Mouse (Mus musculus) heart, postnatal 36 days (tissue): ENCODE results near the gene Mcts1. TPM values are rescaled to one million over a fixed set of nuclear protein-coding genes. Genes with fewer than 3 reads are reported as not detected.
A peak's percentile ranks its signal among the peaks of the same experiment; 100 is the strongest.

Experiments used
- DNase-seq, 2 experiments: peaks; one replicate each; pipeline ENCODE4 v3.0.0; 2021 to 2022
- intact Hi-C: fragments of 180-260 bp; cut with DNase I; formaldehyde crosslinking; loops from one replicate; pipeline ENCODE4 v1.15.1; 2025
- total RNA-seq, 2 experiments: library from RNA; stranded (reverse); gene quantifications; 2 replicates each; pipeline ENCODE4 v1.2.3; 2021

Mcts1 gene
- total RNA-seq: 10 to 100 TPM; 40.2 to 42.9 TPM

DNA sequence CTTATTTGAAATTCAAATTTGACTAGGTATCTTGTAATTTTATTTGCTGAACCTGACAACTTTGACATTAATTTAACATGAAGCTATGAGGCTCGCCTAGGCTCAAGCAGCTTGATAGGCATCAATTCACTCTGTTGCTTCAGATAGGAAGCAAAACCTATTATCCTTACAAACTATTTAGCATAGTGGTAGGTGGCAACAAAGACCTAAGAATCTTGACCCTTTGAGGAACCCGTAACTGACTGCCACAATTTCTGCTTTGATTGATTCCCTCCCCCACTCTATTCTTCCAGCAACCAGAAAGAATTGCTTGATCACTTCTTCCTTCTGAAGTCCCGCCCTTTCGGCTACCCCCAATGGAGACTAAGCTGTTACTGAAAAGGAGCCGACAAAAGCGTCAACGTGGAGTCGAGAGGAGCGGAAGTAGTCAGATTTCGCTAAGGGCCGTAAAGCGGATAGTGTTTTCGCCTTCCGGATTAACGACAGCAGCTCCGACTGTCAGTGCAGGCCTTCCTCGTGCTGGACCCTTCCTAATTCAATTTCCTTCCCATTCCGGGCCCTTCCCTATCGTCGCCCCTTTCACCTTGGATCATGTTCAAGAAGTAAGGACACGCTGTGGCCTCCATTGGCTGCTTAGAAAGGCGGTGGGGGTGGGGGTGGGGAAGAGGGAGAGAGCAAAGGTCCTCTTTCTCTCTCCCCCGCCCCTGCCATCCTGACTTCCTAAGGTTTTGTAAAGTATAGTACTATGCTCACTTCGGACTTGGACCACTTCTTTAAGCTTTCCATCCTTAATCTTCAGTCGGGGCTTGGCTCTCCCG is at the start of gene Mcts1:
TSS of gene Mcts1 (plus strand) at position 402 of the 818 bp plus-strand sequence.
- peak; percentile 58 to 64 for DNase-seq
- intact Hi-C loops: loop anchor here (2.0 to 5.0 kb wide), 2 partner anchors 34 to 38 kb away; partner anchors contain the start of gene C1galt1c1

GRCm38 (mm10) chrX:38553255-38553654 is 47.1 kb upstream of the Mcts1 start:
- intact Hi-C loops: no loop called here

DNA sequence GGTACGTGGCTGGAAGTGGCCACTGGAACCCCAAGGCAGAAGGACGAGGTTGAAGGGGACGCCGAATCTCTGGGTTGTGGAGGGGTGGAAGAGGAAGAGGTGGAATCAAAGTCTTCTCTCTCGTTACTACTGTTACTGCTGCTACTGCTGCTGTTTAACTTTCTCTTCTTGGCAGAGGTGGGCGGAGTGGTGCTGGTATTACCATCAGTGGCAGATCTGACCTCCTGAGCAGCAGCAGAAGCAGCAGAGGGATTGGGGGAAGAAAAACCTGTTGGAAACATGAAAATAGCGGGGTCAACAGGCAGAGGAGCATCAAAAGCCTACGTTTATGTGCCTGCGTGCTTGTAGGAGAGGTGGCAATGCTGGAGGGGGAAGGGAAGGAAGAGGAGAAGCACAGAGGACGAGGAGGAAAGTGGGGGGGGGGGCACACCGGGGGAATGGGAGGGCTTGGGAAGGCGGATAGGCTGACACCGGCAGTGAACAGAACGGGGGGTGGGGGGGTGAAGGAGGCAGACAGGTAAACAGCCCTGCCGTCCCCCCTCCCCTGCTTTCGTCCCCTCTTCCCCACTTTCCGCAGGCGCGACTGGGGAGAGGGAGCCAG is 36.3 kb upstream of the Mcts1 start:
- peak; percentile 18 to 32 for DNase-seq
- intact Hi-C loops: loop anchor here (5.0 kb wide), 1 partner anchor 38 kb away; the partner anchor contains the start of gene Mcts1

More at GRCm38 (mm10) chrX:38553255-38553654, 47.1 kb upstream of the Mcts1 start:
- no peak for DNase-seq

GRCm38 (mm10) chrX:38564542-38565175 is 35.7 kb upstream of the Mcts1 start:
- peak; percentile 86 for DNase-seq
- intact Hi-C loops: loop anchor here (5.0 kb wide), 1 partner anchor 38 kb away; the partner anchor contains the start of gene Mcts1

- intact Hi-C loops: no loop called here
- no peak for DNase-seq
Measured at GRCm38 (mm10) chrX:38565176-38565542, 35.2 kb upstream of the Mcts1 start.

DNA sequence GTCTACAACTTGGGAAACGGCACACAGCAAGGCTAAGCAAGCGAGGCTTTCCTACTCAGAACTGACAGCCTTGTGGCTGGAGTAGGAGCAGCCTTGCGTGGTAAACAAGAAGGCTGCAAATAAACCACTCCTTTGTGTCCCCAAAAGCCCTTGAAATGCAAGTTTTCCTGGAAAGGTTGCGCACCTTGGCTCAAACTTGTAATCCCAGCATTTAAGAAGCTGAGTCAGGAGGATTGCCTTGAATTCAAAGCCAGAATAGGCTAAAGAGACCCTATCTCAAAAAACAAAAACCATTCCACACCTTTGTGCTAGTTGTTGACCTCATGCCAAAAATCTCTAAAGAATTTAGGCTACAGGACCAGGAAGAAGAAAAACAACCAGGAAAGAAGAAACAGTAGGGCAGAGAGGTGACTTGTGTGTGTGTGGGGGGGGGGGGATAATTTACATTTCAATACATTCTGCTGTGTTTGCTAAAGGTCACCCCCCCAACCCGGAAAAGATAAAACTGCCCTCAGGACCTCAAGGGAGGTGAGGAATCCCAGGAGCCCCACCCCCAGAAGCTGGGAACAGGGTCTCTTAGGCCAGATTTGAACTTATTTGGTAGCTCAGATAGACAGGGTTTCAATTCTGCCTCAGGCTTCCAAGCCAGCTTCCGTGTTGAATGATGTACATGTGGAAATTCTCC is 33.7 kb upstream of the Mcts1 start:
- intact Hi-C loops: no loop called here
- no peak for DNase-seq

GRCm38 (mm10) chrX:38576078-38576477 is 24.3 kb upstream of the Mcts1 start, which contains the start of gene Cul4b:
TSS of gene Cul4b (minus strand) at chrX:38576196.
- DNase-seq: peak; percentile 19 to 39
- intact Hi-C loops: no loop called here

DNA sequence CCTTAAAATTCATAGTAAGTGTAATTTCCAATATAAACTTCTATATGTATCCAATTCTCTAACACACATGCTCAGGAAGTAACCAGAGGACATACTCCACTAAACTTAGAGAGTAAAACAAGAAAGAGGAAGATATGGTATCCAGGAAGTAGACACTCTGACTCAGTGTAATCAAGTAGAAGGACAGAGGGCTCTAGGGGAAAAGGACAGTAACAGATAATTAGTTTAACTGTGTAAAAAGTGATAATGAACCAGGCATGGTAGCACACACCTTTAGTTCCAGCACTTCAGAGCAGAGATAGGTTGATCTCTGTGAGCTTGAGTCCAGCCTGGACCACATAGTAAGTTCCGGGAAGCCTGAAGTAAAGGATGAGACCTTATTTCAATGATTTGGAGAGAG is 19.2 kb upstream of the Mcts1 start:
- DNase-seq: no peak
- intact Hi-C loops: no loop called here

- intact Hi-C loops: no loop called here
- DNase-seq: no peak
Measured at GRCm38 (mm10) chrX:38583261-38583660, 17.1 kb upstream of the Mcts1 start.

DNA sequence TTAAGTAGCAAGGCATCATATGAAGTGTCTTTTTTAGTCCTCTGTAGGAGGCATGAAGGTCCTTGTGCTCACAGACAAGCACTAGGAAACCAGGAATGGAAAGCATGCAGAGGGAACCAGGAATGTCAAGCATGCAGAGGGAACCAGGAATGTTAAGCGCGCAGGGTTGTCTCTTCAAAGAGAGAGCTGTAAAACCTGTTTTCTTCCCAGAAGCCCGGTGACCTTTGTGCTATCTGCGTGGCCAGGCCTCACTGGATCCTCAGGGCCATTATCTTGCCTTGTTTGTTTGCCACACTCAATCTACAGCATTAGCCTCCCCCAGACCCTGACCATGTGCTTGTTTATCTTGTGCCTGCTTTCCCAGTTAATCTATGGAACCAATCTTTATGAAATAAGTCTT is 10.6 kb upstream of the Mcts1 start:
- no peak for DNase-seq
- intact Hi-C loops: no loop called here

GRCm38 (mm10) chrX:38591749-38592148 is 8.6 kb upstream of the Mcts1 start:
- intact Hi-C loops: no loop called here
- DNase-seq: no peak

- intact Hi-C loops: no loop called here
- DNase-seq: no peak
Measured at GRCm38 (mm10) chrX:38593180-38593889, 7.0 kb upstream of the Mcts1 start.

- peak; percentile 3 to 15 for DNase-seq
- intact Hi-C loops: loop anchor here (2.0 to 5.0 kb wide), 2 partner anchors 34 to 39 kb away; partner anchors contain the start of gene C1galt1c1
Measured at GRCm38 (mm10) chrX:38600995-38601369, 604 bp downstream of the Mcts1 start.

DNA sequence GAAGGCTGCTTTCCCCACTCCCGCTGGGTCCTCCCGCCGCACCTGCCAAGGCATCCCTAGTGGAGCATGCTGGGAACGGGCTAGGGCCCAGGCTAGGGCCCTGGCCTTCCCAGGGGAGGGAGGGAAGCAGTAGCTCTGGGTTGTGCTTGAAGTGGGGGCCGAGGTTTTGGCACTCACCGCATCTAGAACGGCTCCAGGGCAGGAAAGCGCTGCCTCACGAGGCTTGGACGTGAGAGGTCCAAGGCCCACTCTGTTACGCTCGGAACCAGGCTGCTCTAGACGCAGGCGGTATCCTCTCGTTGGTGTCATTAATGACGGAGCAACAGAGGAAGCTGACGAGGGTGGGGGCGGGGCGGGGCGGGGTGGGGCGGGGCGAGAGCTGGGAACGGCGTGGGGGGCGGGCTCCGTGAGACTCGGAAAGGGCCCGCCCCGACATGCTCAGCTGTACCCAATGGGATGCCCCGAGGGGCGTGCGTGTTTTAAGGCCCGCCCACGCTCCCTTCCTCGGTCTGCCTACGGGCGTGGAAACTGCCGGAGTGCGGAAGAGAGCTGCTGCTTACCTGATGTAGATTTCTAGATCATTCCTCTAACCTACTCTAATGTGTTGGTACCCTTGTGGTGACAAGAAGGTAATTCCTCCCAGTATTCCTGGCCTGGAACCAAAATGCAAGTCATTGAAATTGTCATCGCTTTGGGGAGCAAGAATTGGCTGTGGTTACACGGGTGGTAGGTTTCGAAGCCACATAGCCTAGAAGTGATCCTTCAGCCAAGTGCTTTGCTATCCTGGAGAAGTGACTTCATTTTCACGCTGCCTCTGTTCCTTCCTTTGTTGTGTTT is 34.6 kb downstream of the Mcts1 start, which contains the start of gene C1galt1c1:
TSS of gene C1galt1c1 (minus strand) at position 287 of the 837 bp plus-strand sequence.
- DNase-seq: peak; percentile 82 to 86
- intact Hi-C loops: loop anchor here (2.0 to 10.0 kb wide), 2 partner anchors 34 to 380 kb away; partner anchors contain the start of genes Mcts1 and Tmem255a

GRCm38 (mm10) chrX:38635638-38635931 is 35.2 kb downstream of the Mcts1 start:
- intact Hi-C loops: loop anchor here (2.0 to 10.0 kb wide), 2 partner anchors 35 to 381 kb away; partner anchors contain the start of genes Mcts1 and Tmem255a
- DNase-seq: no peak

- intact Hi-C loops: no loop called here
- no peak for DNase-seq
Measured at GRCm38 (mm10) chrX:38641435-38641834, 41.1 kb downstream of the Mcts1 start.

- intact Hi-C loops: no loop called here
- no peak for DNase-seq
Measured at GRCm38 (mm10) chrX:38642183-38642582, 41.8 kb downstream of the Mcts1 start.

- intact Hi-C loops: loop anchor here (2.0 kb wide), 1 partner anchor 136 kb away; no protein-coding TSS in a partner anchor
- no peak for DNase-seq
Measured at GRCm38 (mm10) chrX:38650404-38651039, 50.1 kb downstream of the Mcts1 start.
